Mouse (Mus musculus) stomach, postnatal 0 days (tissue): Measurements from ENCODE around the gene E2f4. TPM values are rescaled to one million over a fixed set of nuclear protein-coding genes. Genes with fewer than 3 reads are reported as not detected.

Experiments used
- ATAC-seq: fragments of 200-750 bp; cut with Nextera tagmentation; 2 replicates; pipeline ENCODE4 v1.8.0; 2017; ENCODE audit not compliant: low FRiP score, low TSS enrichment
- DNase-seq: peaks from one replicate; pipeline ENCODE4 v3.0.0-alpha.2; 2016; ENCODE audit warnings: low spot score
- H3K27ac ChIP-seq: fragments of 300-500 bp; sonication (generic); replicated peaks from 2 replicates; pipeline ENCODE4 v1.5.1; 2014; ENCODE audit warnings: mild to moderate bottlenecking, control low read depth
- H3K27me3 ChIP-seq: fragments of 300-500 bp; sonication (generic); 2 replicates; pipeline ENCODE4 v1.6.1; 2014; ENCODE audit warnings: low read length; ENCODE audit not compliant: control insufficient read depth, insufficient read depth
- H3K36me3 ChIP-seq: fragments of 300-500 bp; sonication (generic); 2 replicates; pipeline ENCODE4 v1.6.1; 2014; ENCODE audit warnings: low read length, mixed read lengths; ENCODE audit not compliant: control insufficient read depth, insufficient read depth
- H3K4me1 ChIP-seq: fragments of 300-500 bp; sonication (generic); replicated peaks from 2 replicates; pipeline ENCODE4 v1.6.1; 2014; ENCODE audit warnings: antibody characterized with exemption; ENCODE audit not compliant: control insufficient read depth, insufficient read depth
- H3K4me2 ChIP-seq: fragments of 300-500 bp; sonication (generic); replicated peaks from 2 replicates; pipeline ENCODE4 v1.6.1; 2014; ENCODE audit warnings: low read depth, mild to moderate bottlenecking, control low read depth, moderate library complexity
- H3K4me3 ChIP-seq: fragments of 300-500 bp; sonication (generic); 2 replicates; pipeline ENCODE4 v1.5.1; 2014; ENCODE audit warnings: low read depth, low read length, control low read depth
- H3K9ac ChIP-seq: fragments of 300-500 bp; sonication (generic); 2 replicates; pipeline ENCODE4 v1.6.1; 2014; ENCODE audit warnings: mild to moderate bottlenecking, low read length, control low read depth, mixed read lengths
- H3K9me3 ChIP-seq: fragments of 300-500 bp; sonication (generic); 2 replicates; pipeline ENCODE4 v1.6.1; 2016; ENCODE audit warnings: low read length; ENCODE audit not compliant: control insufficient read depth
- CTCF ChIP-seq: IDR thresholded peaks from 2 replicates; pipeline ENCODE4 v1.5.1; 2016; ENCODE audit warnings: antibody characterized with exemption, low read depth, mild to moderate bottlenecking, moderate library complexity
- EP300 ChIP-seq: optimal IDR thresholded peaks from 2 replicates; pipeline ENCODE3; 2016; ENCODE audit warnings: antibody characterized with exemption
- WGBS: fragments of 180-500 bp; shearing (Covaris S2); extraction: QIAGEN DNeasy Blood & Tissue Kit; methylation state at CpG from one replicate; pipeline ENCODE4 v1.1.7; 2014; 5-methylcytosine and 5-hydroxymethylcytosine counted together
- polyA plus RNA-seq: library from polyadenylated mRNA; unstranded; fragments of >200 nt; fragmentation: Nextera tagmentation; extraction: Ambion mirVana; gene quantifications from 2 replicates; pipeline ENCODE4 v1.2.1, GENCODE M21; 2015

E2f4 gene
- polyA plus RNA-seq, 1 experiment from 2014 or later, result 31.0 TPM

DNA sequence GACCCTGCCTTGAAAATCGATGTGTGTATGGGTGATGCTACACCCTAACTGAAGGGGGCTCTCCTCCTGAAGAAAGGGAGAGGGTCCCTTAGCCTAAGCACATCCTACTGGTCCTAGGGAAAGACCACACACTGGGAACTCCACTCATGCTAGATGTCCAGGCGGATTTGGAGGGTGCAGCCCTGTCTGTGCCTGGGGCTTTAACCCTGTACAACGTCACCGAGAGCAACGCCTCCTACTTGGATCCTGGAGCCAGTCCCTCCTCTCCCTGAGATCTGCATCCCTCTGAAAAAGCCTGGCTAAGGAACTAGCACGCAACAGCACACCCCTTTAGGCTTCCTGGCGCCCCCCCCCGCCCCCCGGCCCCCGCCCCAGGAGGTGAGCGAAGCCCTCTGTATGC lies 22.1 kb upstream of the E2f4 start:
- Histone ChIP-seq H3K27ac (no peak overlapping the region), H3K27me3 (peaks cover 2% of the 10 kb centered on the region; the same call in 1 of the 2 replicates), H3K4me1 (no peaks in the 10 kb centered on the region; the same call in 1 of the 2 replicates), H3K4me2 (peak overlapping the region; percentile 67; the same call in 1 of the 2 replicates), H3K9ac (no peak overlapping the region), H3K9me3 (no peaks in the 10 kb centered on the region), H3K4me3 (peak overlapping the region; percentile 40; the same call in 1 of the 2 replicates), H3K36me3 (no peaks in the 10 kb centered on the region)
- no peak for ATAC-seq
- WGBS, result 16% methylated on average over 11 of the region's 11 CpGs
- no peak for DNase-seq
- TF ChIP-seq CTCF (no peak), EP300 (no peak)

DNA sequence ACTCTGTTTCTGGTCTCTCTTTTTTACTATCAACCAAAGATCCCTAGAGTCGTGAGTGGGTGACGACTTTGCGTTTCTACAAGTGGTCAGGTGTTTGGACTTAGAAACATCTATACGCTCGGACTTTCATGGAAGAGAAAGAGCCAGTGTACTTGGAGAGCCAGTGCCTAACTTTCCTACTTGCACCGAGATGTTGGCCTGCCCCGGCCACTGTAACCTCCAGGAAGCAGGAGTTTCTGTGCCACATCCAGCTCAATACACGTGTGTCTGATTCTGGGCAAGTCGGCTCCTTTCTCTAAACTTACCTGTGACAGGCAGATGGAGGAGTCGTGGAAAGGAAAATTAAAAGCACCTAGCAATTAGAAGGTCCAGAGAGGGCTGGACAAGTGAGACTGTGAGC lies 21.6 kb upstream of the E2f4 start, which contains the start of gene Nol3:
TSS of gene Nol3 (plus strand) at position 301 of the 400 bp plus-strand sequence.
- WGBS, result 7% methylated on average over 10 of the region's 10 CpGs
- Histone ChIP-seq H3K4me1 (no peaks in the 10 kb centered on the region; the same call in 1 of the 2 replicates), H3K9ac (peak within 1 kb of the TSS; percentile 41), H3K27ac (no peak within 1 kb of the TSS), H3K4me2 (peak within 1 kb of the TSS; percentile 67), H3K9me3 (no peaks in the 10 kb centered on the region), H3K4me3 (peak within 1 kb of the TSS; percentile 40), H3K36me3 (no peaks in the 10 kb centered on the region), H3K27me3 (peaks cover 2% of the 10 kb centered on the region; the same call in 1 of the 2 replicates)
- ATAC-seq (no peak), DNase-seq (no peak)
- TF ChIP-seq CTCF (no peak), EP300 (no peak)

DNA sequence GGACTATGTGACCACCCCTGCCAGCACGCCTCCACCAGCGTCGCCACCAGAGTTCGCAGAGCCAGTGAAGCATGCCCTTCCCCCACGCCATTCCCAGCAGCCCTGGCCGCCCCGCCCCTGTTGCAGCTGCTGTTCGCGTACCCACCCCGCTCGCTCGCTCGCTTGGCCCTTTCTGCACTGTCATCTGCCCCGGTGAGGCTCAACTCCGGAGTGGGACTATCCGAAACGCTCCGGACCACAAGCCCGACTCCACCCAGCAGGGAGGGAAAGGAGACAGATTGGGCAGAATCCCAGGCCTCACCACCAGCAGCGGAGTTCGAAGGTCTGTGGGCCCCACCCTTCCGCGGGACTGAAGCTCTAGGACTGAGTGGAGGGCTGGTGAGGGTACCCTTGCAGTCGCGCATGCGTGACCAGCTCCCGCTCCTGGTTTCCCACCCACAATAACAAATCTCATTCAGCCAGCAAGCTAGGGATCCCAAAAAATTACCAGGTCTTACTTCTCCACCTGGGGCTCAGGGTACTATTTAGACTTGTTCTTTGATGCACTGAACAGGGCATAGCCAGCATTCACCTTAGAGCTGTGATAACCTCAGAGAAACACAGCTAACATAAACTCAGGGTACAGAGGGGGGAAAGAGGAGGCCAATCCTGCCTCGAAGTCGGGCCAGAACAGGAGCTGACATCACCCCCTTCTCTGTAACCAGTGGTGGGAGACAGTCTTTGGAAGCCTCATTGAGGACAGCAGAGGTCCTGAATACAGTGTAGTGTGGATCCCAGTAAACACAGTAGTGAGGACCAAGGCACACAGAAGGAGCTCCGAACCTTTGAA lies 21.0 kb upstream of the E2f4 start:
- 0 out of 2 replicates have a peak, but pooled peaks cover 2% of the 10 kb centered on the region for H3K27me3 ChIP-seq
- H3K4me3 ChIP-seq, result peak overlapping the region; percentile 40
- TF ChIP-seq CTCF (no peak), EP300 (no peak)
- 0 out of 2 replicates have a peak, but pooled peaks have one; percentile 28 for ATAC-seq
- WGBS, result 5% methylated on average over 30 of the region's 30 CpGs
- no peaks in the 10 kb centered on the region for H3K9me3 ChIP-seq
- H3K27ac ChIP-seq, result no peak overlapping the region
- peak overlapping the region; percentile 67 for H3K4me2 ChIP-seq
- peak overlapping the region; percentile 41 for H3K9ac ChIP-seq
- peak; percentile 70 for DNase-seq
- H3K36me3 ChIP-seq, result no peaks in the 10 kb centered on the region
- no peaks in the 10 kb centered on the region; the same call in 1 of the 2 replicates for H3K4me1 ChIP-seq

DNA sequence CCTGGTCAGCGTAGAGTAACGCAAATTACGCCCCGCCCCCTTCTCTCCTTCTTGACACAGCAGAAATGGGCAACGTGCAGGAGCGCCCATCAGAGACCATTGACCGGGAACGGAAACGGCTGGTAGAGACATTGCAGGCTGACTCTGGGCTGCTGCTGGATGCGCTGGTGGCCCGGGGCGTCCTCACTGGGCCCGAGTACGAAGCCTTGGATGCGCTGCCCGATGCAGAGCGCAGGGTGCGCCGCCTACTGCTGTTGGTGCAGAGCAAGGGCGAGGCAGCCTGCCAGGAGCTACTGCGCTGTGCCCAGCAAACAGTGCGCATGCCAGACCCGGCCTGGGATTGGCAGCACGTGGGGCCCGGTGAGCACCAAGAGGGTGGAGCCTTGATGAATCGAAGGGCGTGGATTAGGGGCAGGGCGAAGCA lies 18.5 kb upstream of the E2f4 start:
- TF ChIP-seq CTCF (peak; percentile 66), EP300 (no peak)
- Histone ChIP-seq H3K9me3 (no peaks in the 10 kb centered on the region), H3K4me3 (peak overlapping the region; percentile 12; the same call in 1 of the 2 replicates), H3K9ac (no peak overlapping the region), H3K4me2 (peak overlapping the region; percentile 48), H3K4me1 (no peaks in the 10 kb centered on the region; the same call in 1 of the 2 replicates), H3K27me3 (no peaks in the 10 kb centered on the region), H3K36me3 (no peaks in the 10 kb centered on the region), H3K27ac (no peak overlapping the region)
- DNase-seq (peak; percentile 93), ATAC-seq (peak; percentile 89)
- 3% methylated on average over 27 of the region's 28 CpGs for WGBS

DNA sequence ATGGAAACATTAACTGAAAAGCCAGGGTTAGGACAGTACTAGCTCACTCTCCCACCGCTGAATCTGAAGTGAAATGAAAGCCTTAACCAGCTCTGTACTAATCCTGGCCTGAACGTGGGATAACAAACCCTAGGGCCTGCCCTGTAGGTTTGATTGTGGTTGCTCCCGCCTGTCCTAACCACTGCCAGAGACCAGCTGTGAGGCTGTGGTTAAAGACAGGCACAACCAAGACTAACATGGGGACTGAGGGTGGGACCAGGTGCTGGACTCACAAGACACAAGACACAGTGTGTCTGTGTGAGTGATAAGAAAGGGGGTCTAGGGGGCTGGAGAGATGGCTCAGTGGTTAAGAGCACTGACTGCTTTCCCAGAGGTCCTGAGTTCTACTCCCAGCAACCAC lies 16.9 kb upstream of the E2f4 start:
- TF ChIP-seq CTCF (no peak), EP300 (no peak)
- H3K36me3 ChIP-seq, result no peaks in the 10 kb centered on the region

DNA sequence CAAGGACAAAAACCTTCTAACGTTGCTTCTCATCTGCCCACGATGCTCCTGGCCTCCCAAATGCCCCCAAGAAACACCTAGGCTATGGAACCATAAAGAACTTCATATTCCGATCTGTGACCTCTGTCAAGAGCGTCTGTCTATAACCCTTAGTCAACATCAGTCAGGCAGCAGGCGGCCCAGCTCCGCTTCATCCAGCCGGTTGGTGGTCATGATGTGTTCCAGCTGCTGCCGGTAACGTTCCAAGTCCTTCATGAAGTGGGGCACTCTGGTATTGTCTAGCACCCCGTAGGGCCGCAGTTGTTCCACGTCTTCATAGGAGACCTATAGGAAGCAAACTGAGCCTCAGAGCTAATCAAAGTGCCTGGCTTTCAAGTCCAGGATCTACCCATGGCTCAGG lies 15.6 kb upstream of the E2f4 start:
- no peak for TF ChIP-seq CTCF
- Histone ChIP-seq H3K4me3 (no peak overlapping the region), H3K27ac (no peak overlapping the region), H3K4me2 (no peak overlapping the region), H3K4me1 (no peaks in the 10 kb centered on the region), H3K9me3 (no peaks in the 10 kb centered on the region), H3K9ac (no peak overlapping the region), H3K36me3 (no peaks in the 10 kb centered on the region), H3K27me3 (no peaks in the 10 kb centered on the region)
- 82% methylated on average over 12 of the region's 12 CpGs for WGBS
- DNase-seq (no peak), ATAC-seq (no peak)

More for the DNA sequence above, 16.9 kb upstream of the E2f4 start:
- Histone ChIP-seq H3K4me2 (no peak overlapping the region), H3K4me3 (no peak overlapping the region), H3K9me3 (no peaks in the 10 kb centered on the region), H3K27me3 (no peaks in the 10 kb centered on the region), H3K27ac (no peak overlapping the region), H3K9ac (no peak overlapping the region), H3K4me1 (no peaks in the 10 kb centered on the region; the same call in 1 of the 2 replicates)
- whole genome bisulfite sequencing, result 68% methylated on average over 3 of the region's 3 CpGs
- DNase-seq (no peak), ATAC-seq (no peak)
